Mouse (Mus musculus) lung, embryonic 14.5 days (tissue): ENCODE measurements at regions not wholly inside any gene's neighbourhood (a gene's known extent, or its start where the extent isn't known, plus 50 kb on each side); places are given as distances from the start of the nearest gene placed in this dataset.

Source experiments
- ATAC-seq: fragments of 200-750 bp; cut with Nextera tagmentation; 2 replicates; pipeline ENCODE4 v1.8.0; 2017; ENCODE audit warnings: mild to moderate bottlenecking, moderate TSS enrichment, moderate library complexity; ENCODE audit not compliant: insufficient read depth
- DNase-seq: peaks from one replicate; pipeline ENCODE4 v3.0.0-alpha.2; 2015
- H3K27ac ChIP-seq: fragments of 300-500 bp; sonication (generic); 2 replicates; pipeline ENCODE4 v1.5.1; 2014; ENCODE audit warnings: low read depth, mild to moderate bottlenecking, moderate library complexity
- H3K27me3 ChIP-seq: fragments of 300-500 bp; sonication (generic); 2 replicates; pipeline ENCODE4 v1.6.1; 2014; ENCODE audit warnings: low read length, control low read depth; ENCODE audit not compliant: insufficient read depth
- H3K36me3 ChIP-seq: fragments of 300-500 bp; sonication (generic); 2 replicates; pipeline ENCODE4 v1.6.1; 2014; ENCODE audit warnings: control low read depth; ENCODE audit not compliant: insufficient read depth
- H3K4me1 ChIP-seq: fragments of 300-500 bp; sonication (generic); 2 replicates; pipeline ENCODE4 v1.6.1; 2014; ENCODE audit warnings: antibody characterized with exemption, control low read depth; ENCODE audit not compliant: insufficient read depth
- H3K4me2 ChIP-seq: fragments of 300-500 bp; sonication (generic); 2 replicates; pipeline ENCODE4 v1.6.1; 2014; ENCODE audit warnings: mild to moderate bottlenecking
- H3K4me3 ChIP-seq: fragments of 300-500 bp; sonication (generic); 2 replicates; pipeline ENCODE4 v1.5.1; 2014; ENCODE audit warnings: low read depth, low read length
- H3K9ac ChIP-seq: fragments of 300-500 bp; sonication (generic); 2 replicates; pipeline ENCODE4 v1.6.1; 2014
- H3K9me3 ChIP-seq: fragments of 300-500 bp; sonication (generic); 2 replicates; pipeline ENCODE4 v1.6.1; 2016; ENCODE audit warnings: low read depth, low read length, control low read depth
- CTCF ChIP-seq: IDR thresholded peaks from 2 replicates; pipeline ENCODE4 v1.5.1; 2016; ENCODE audit warnings: antibody characterized with exemption, low read depth
- WGBS: fragments of 180-500 bp; shearing (Covaris S2); extraction: QIAGEN DNeasy Blood & Tissue Kit; methylation state at CpG from one replicate; pipeline ENCODE4 v1.1.7; 2014; 5-methylcytosine and 5-hydroxymethylcytosine counted together

DNA sequence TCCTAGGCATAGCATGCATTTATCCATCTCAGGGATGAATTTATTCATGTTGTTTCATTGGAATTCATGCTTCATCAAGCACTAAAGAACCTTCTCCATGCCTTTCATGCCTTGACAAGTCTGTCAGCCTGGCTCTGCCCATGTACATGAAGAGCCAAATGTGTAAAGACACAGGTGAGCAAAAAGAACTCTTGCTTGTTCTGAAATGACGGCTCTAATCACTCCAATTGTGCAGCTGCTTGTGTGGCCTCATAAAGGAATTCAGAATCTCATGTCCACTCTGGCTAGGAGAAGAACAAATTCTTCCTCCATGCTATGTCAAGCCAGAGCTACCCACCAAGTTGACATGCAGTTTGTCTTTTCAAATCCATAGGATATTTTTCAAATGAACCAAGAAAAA lies 319.2 kb upstream of the Lmcd1 start:
- no peaks in the 10 kb centered on the region for H3K36me3 ChIP-seq
- DNase-seq, result no peak
- no peaks in the 10 kb centered on the region for H3K9me3 ChIP-seq
- 75% methylated on average over 1 of the region's 1 CpGs for WGBS
- no peak for ATAC-seq
- TF ChIP-seq CTCF, result no peak
- no peak overlapping the region for H3K9ac ChIP-seq
- no peaks in the 10 kb centered on the region for H3K27me3 ChIP-seq
- no peak overlapping the region for H3K4me3 ChIP-seq
- no peak overlapping the region for H3K4me2 ChIP-seq
- no peak overlapping the region for H3K27ac ChIP-seq
- no peaks in the 10 kb centered on the region for H3K4me1 ChIP-seq

- H3K9me3 ChIP-seq, result no peaks in the 10 kb centered on the region
- no peak overlapping the region for H3K27ac ChIP-seq
- no peak overlapping the region for H3K4me2 ChIP-seq
- 75% methylated on average over 3 of the region's 3 CpGs for WGBS
- H3K27me3 ChIP-seq, result no peaks in the 10 kb centered on the region
- TF ChIP-seq CTCF, result no peak
- no peak for DNase-seq
- ATAC-seq, result no peak
- H3K9ac ChIP-seq, result no peak overlapping the region
- no peaks in the 10 kb centered on the region for H3K4me1 ChIP-seq
- H3K36me3 ChIP-seq, result no peaks in the 10 kb centered on the region
- H3K4me3 ChIP-seq, result no peak overlapping the region
These were observed 307.8 kb upstream of the Lmcd1 start for GRCm38 (mm10) chr6:111965766-111966165.

DNA sequence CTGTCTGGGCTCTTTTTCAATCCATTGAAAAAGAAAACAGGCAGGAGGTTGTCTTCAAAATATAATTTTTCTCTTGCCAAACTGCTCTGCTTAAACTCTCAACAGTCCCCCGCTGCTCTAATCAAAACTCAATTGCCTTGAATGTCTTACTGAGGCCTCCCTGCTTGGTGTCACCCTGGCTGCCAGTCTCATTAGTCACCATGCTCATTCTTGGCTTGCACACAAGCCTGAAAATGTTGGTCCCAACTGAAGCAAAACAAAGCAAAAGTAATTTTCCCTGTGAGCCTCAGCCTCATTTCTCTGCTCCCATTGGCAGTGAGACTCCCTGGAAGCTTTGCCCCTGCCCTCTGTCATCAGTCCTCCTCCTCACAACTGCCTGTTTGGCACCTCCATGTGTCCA lies 288.1 kb upstream of the Lmcd1 start:
- H3K27me3 ChIP-seq, result no peaks in the 10 kb centered on the region
- H3K27ac ChIP-seq, result no peak overlapping the region
- DNase-seq, result peak; percentile 47
- 52% methylated on average over 1 of the region's 1 CpGs for WGBS
- no peak overlapping the region for H3K4me2 ChIP-seq
- no peaks in the 10 kb centered on the region for H3K36me3 ChIP-seq
- no peaks in the 10 kb centered on the region for H3K9me3 ChIP-seq
- ATAC-seq, result peak; percentile 24; the same call in 1 of the 2 replicates
- no peak for TF ChIP-seq CTCF
- H3K4me3 ChIP-seq, result no peak overlapping the region
- no peaks in the 10 kb centered on the region for H3K4me1 ChIP-seq
- H3K9ac ChIP-seq, result no peak overlapping the region

DNA sequence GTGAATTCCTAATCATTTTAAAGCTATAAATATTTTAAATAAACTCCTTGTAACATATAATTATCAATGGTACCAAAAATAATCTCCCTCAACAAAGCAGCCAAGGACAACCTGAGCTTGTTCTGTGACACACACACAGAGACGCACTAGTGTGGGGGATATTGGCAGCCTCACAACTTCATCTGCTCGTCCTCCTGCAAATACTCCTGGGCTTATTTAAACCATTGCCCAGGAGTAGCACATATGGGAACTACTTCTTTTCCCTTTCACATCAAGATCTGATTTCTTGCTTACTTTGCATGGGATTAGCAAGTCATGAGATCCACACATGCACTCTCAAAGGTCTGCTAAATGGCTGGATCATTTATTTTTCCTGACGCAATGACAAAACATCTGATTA lies 277.7 kb upstream of the Lmcd1 start:
- Histone ChIP-seq H3K4me1 (no peaks in the 10 kb centered on the region), H3K36me3 (no peaks in the 10 kb centered on the region), H3K27me3 (no peaks in the 10 kb centered on the region), H3K9me3 (no peaks in the 10 kb centered on the region), H3K4me3 (no peak overlapping the region), H3K4me2 (no peak overlapping the region), H3K9ac (no peak overlapping the region), H3K27ac (no peak overlapping the region)
- 70% methylated on average over 3 of the region's 3 CpGs for WGBS
- ATAC-seq (no peak), DNase-seq (no peak)
- TF ChIP-seq CTCF, result no peak

GRCm38 (mm10) chr6:112003784-112004471 lies 269.6 kb upstream of the Lmcd1 start:
- H3K27ac ChIP-seq, result no peak overlapping the region
- no peak for ATAC-seq
- no peak for TF ChIP-seq CTCF
- H3K27me3 ChIP-seq, result no peaks in the 10 kb centered on the region
- no peak overlapping the region for H3K9ac ChIP-seq
- no peak overlapping the region for H3K4me3 ChIP-seq
- H3K36me3 ChIP-seq, result no peaks in the 10 kb centered on the region
- no peaks in the 10 kb centered on the region for H3K4me1 ChIP-seq
- H3K9me3 ChIP-seq, result no peaks in the 10 kb centered on the region
- DNase-seq, result no peak
- 85% methylated on average over 3 of the region's 3 CpGs for WGBS
- H3K4me2 ChIP-seq, result no peak overlapping the region

DNA sequence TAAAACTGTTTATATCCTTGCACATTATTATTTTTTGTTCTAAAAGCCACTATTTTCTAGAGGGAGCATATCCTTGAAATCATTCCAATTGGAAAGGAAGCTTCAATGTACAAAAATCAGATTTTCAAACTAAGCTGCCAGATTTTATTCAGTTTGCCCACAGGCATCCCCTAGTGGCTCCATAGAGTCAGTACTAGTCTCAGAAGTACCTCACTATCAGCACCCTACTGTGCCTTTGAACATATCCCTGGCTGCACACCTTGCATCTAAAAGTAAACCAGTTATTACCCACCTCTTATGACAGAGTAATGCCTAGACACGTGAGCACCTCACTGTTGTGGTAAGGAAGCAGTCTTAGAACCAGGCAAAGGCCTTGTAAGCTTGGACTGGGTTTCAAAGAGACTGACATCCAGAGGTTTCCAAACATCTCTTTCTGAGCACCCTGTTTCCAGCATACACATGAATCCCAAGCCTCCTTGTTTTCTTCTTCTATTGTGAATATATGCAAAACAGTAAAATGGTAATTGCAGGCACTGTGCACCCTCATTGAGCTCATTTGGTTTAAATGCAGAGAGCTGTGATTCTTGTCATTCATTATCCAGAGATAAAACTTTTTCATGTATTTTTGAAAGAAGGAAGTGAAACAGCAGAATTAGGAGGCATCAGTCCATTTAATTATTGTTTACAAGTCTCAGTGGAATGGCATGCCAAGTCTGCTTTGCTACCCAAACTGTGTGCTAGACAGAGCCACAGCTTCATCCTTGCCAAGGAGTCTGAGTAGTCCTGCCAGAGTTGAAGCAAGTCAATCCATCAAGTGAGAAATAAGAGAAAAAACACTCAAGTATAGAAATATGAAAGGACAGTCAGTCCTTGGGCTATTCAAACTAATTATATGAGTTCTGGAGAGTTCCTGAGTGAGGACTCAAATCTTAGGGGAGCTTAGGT lies 247.0 kb upstream of the Lmcd1 start:
- DNase-seq (peak; percentile 51), ATAC-seq (peak; percentile 35; the same call in 1 of the 2 replicates)
- H3K4me2 ChIP-seq, result no peak overlapping the region
- no peaks in the 10 kb centered on the region for H3K27me3 ChIP-seq
- H3K9me3 ChIP-seq, result no peaks in the 10 kb centered on the region
- no peak overlapping the region for H3K27ac ChIP-seq
- H3K4me1 ChIP-seq, result no peaks in the 10 kb centered on the region
- H3K36me3 ChIP-seq, result no peaks in the 10 kb centered on the region
- 58% methylated on average over 1 of the region's 1 CpGs for WGBS
- peak; percentile 67 for TF ChIP-seq CTCF
- H3K4me3 ChIP-seq, result no peak overlapping the region
- no peak overlapping the region for H3K9ac ChIP-seq

GRCm38 (mm10) chr6:112050548-112051184 lies 222.9 kb upstream of the Lmcd1 start:
- Histone ChIP-seq H3K27ac (no peak overlapping the region), H3K4me2 (no peak overlapping the region), H3K27me3 (no peaks in the 10 kb centered on the region), H3K36me3 (no peaks in the 10 kb centered on the region), H3K9me3 (no peaks in the 10 kb centered on the region), H3K9ac (no peak overlapping the region), H3K4me3 (no peak overlapping the region), H3K4me1 (no peaks in the 10 kb centered on the region)
- 73% methylated on average over 6 of the region's 6 CpGs for WGBS
- TF ChIP-seq CTCF, result no peak
- DNase-seq, result peak; percentile 64
- peak; percentile 93 for ATAC-seq
